Mouse (Mus musculus): Measurements from ENCODE around the gene Nrxn1. TPM values are rescaled to one million over a fixed set of nuclear protein-coding genes. Genes with fewer than 3 reads are reported as not detected.

Nrxn1 gene
- polyA plus RNA-seq, 1 experiment, result 0.31 TPM

DNA sequence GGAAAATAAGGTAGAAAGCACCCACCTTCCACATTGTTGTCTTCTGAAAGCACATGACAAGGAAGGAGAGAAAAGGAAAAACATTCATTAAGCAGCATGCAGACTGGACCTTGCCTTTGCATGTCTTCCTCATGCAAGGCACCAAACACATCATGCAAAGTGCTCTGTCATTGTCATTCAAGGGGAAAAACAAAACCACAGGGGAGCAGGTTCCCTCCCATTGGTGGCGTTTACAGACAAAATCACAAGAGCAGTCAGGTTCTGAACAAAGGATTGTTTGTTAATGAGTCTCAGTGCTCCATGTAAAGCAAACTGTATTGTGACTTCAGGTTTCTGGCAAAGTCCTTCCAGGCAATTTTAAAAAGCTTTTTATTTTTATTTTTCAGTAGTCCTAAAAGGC is 97.4 kb downstream of the Nrxn1 start:
- no peaks in the 10 kb centered on the region for H3K36me3 ChIP-seq (ENCODE audit: control insufficient read depth, insufficient read depth, low read length)
- TF ChIP-seq CTCF (IDR thresholded peaks at IDR 0.05; ENCODE audit: borderline replicate concordance, control insufficient read depth, extremely low read depth, insufficient read depth, low read length, poor library complexity), result no peak
- TF ChIP-seq POLR2A (IDR thresholded peaks at IDR 0.05; ENCODE audit: control insufficient read depth, extremely low read depth, insufficient read depth, low read length, poor library complexity), result no peak
- H3K27me3 ChIP-seq (ENCODE audit: control insufficient read depth, insufficient read depth, low read length), result no peaks in the 10 kb centered on the region
- 7% methylated on average over 1 of the region's 1 CpGs for WGBS
- DNase-seq, result no peak
- no peak overlapping the region for H3K4me3 ChIP-seq (ENCODE audit: control insufficient read depth, insufficient read depth, low read length)
- H3K27ac ChIP-seq (ENCODE audit: control insufficient read depth, insufficient read depth, low read length), result no peak overlapping the region
- H3K4me1 ChIP-seq (replicated peaks; ENCODE audit: control insufficient read depth, insufficient read depth, low read length), result no peaks in the 10 kb centered on the region

DNA sequence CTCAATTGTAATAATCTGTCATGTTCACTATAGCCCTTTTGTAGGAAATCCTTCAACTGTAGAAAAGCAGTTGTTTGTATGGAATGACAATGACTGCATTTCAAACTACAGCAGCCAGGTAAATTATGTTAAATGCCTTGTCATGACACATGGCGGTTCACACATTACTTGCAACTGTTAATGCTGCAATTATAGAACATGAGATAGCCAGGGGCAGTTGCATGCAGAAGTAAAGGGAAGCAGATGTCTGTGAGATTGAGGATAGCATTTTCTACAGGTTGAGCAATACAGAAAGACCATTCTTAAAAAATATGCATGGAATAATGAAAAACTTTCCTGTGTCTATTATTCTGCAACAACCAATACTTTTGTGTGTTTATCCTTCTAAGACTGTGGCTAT is 98.6 kb downstream of the Nrxn1 start:
- Histone ChIP-seq H3K36me3 (ENCODE audit: control insufficient read depth, insufficient read depth, low read length) (no peaks in the 10 kb centered on the region), H3K27me3 (ENCODE audit: control insufficient read depth, insufficient read depth, low read length) (no peaks in the 10 kb centered on the region), H3K4me1 (replicated peaks; ENCODE audit: control insufficient read depth, insufficient read depth, low read length) (no peaks in the 10 kb centered on the region), H3K4me3 (ENCODE audit: control insufficient read depth, insufficient read depth, low read length) (no peak overlapping the region), H3K27ac (ENCODE audit: control insufficient read depth, insufficient read depth, low read length) (no peak overlapping the region)
- no peak for TF ChIP-seq CTCF (IDR thresholded peaks at IDR 0.05; ENCODE audit: borderline replicate concordance, control insufficient read depth, extremely low read depth, insufficient read depth, low read length, poor library complexity)
- TF ChIP-seq POLR2A (IDR thresholded peaks at IDR 0.05; ENCODE audit: control insufficient read depth, extremely low read depth, insufficient read depth, low read length, poor library complexity), result no peak
- DNase-seq, result no peak
- 90% methylated on average over 1 of the region's 1 CpGs for WGBS

DNA sequence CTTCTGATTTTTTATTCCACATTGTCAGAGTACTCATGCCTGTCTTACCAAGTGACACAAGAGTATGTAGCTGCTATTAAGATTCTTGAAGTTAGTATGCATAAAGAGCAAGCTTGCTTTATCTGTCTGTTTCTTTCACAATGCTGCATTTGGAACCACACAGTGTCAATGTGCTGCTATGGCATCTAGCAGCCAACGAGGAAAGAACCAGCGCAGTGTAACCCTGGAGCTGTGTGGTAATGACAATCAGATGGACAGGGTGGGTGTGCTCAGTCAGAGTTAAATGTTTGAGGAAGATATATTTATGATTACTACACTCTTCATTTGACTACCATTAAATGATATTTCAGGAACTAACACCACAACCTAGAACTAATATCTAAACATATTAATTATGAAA is 102.1 kb downstream of the Nrxn1 start:
- 89% methylated on average over 2 of the region's 2 CpGs for WGBS
- no peak overlapping the region for H3K4me3 ChIP-seq (ENCODE audit: control insufficient read depth, insufficient read depth, low read length)
- no peak for DNase-seq
- TF ChIP-seq CTCF (IDR thresholded peaks at IDR 0.05; ENCODE audit: borderline replicate concordance, control insufficient read depth, extremely low read depth, insufficient read depth, low read length, poor library complexity), result no peak
- TF ChIP-seq POLR2A (IDR thresholded peaks at IDR 0.05; ENCODE audit: control insufficient read depth, extremely low read depth, insufficient read depth, low read length, poor library complexity), result no peak
- no peaks in the 10 kb centered on the region for H3K27me3 ChIP-seq (ENCODE audit: control insufficient read depth, insufficient read depth, low read length)
- no peaks in the 10 kb centered on the region for H3K36me3 ChIP-seq (ENCODE audit: control insufficient read depth, insufficient read depth, low read length)
- no peak overlapping the region for H3K27ac ChIP-seq (ENCODE audit: control insufficient read depth, insufficient read depth, low read length)
- H3K4me1 ChIP-seq (replicated peaks; ENCODE audit: control insufficient read depth, insufficient read depth, low read length), result no peaks in the 10 kb centered on the region

DNA sequence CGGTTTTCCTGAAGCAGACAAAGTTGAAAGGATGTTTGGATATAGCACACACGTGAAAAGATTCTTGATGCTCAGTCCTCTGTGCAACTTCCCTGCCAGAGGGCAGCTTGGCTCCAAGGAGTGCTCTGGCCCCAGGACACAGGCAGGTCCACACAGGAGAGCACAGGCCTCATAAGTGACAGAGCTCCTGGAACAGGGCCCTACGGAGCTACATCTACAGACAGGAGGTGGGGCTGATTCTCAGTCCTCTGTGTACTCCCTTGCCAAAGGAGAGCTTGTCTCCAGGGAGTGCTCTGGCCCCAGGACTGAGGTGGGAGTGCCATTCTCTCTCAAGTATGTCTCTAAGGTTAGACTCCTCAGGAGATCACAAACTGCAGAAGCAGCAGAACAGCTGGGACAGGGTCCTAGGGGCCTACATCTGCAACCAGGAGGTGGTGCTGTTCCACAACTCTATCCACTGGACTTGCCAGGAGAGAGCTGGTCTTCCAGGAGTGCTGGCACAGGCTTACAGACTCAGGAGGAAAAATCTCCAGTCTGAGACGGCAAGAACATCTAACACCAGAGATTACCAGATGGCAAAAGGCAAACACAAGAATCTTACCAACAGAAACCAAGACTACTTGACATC is 129.9 kb downstream of the Nrxn1 start:
- Histone ChIP-seq H3K4me1 (replicated peaks; ENCODE audit: control insufficient read depth, insufficient read depth, low read length) (no peaks in the 10 kb centered on the region), H3K27me3 (ENCODE audit: control insufficient read depth, insufficient read depth, low read length) (no peaks in the 10 kb centered on the region), H3K27ac (ENCODE audit: control insufficient read depth, insufficient read depth, low read length) (no peak overlapping the region), H3K4me3 (ENCODE audit: control insufficient read depth, insufficient read depth, low read length) (no peak overlapping the region), H3K36me3 (ENCODE audit: control insufficient read depth, insufficient read depth, low read length) (no peaks in the 10 kb centered on the region)
- TF ChIP-seq POLR2A (IDR thresholded peaks at IDR 0.05; ENCODE audit: control insufficient read depth, extremely low read depth, insufficient read depth, low read length, poor library complexity) (no peak), CTCF (IDR thresholded peaks at IDR 0.05; ENCODE audit: borderline replicate concordance, control insufficient read depth, extremely low read depth, insufficient read depth, low read length, poor library complexity) (no peak)
- DNase-seq, result no peak
- WGBS, result 87% methylated on average over 4 of the region's 4 CpGs

DNA sequence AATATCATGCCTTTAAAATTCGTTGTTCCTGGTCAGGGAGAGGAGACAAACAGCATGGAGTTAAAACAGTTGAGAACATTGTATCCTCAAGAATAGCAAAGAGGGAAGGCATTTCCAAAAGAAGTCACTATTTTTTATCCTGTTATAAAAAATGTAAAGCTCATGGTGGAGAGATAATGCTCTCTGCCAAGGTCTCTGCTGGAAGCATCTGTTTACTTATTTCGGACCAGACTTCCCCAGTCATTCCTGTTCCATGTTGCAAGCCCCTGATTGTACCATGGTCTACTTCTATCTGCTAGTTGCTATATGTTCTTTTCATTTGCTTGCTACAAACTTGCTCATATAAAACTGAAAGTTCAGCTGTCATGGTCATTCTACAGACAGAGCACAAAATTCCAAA is 137.7 kb downstream of the Nrxn1 start:
- Histone ChIP-seq H3K36me3 (ENCODE audit: control insufficient read depth, insufficient read depth, low read length) (no peaks in the 10 kb centered on the region), H3K4me1 (replicated peaks; ENCODE audit: control insufficient read depth, insufficient read depth, low read length) (no peaks in the 10 kb centered on the region), H3K27ac (ENCODE audit: control insufficient read depth, insufficient read depth, low read length) (no peak overlapping the region), H3K27me3 (ENCODE audit: control insufficient read depth, insufficient read depth, low read length) (no peaks in the 10 kb centered on the region), H3K4me3 (ENCODE audit: control insufficient read depth, insufficient read depth, low read length) (no peak overlapping the region)
- TF ChIP-seq POLR2A (IDR thresholded peaks at IDR 0.05; ENCODE audit: control insufficient read depth, extremely low read depth, insufficient read depth, low read length, poor library complexity) (no peak), CTCF (IDR thresholded peaks at IDR 0.05; ENCODE audit: borderline replicate concordance, control insufficient read depth, extremely low read depth, insufficient read depth, low read length, poor library complexity) (no peak)
- WGBS, result 83% methylated on average over 2 of the region's 2 CpGs
- DNase-seq, result no peak

DNA sequence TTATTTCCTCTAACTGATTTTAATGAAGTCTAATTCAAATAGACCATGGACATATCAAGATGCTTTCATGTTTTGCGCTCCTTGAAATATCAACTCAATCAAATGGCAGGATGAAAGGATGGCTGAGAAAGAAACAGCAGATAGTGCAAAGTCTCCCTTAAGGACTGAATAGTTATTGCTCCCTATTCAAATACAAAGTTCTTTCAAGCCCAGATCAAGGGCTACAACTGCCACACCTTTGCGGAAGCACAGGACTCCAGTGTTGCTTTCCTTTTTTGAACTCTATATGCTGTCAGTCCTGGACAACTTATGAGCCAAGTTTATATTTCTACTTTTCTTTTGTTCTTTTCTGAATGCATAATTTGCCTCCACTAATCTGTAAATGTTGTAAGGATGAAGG is 157.9 kb downstream of the Nrxn1 start:
- no peak for DNase-seq
- 98% methylated on average over 2 of the region's 2 CpGs for WGBS
- H3K36me3 ChIP-seq (ENCODE audit: control insufficient read depth, insufficient read depth, low read length), result no peaks in the 10 kb centered on the region
- no peaks in the 10 kb centered on the region for H3K4me1 ChIP-seq (replicated peaks; ENCODE audit: control insufficient read depth, insufficient read depth, low read length)
- H3K4me3 ChIP-seq (ENCODE audit: control insufficient read depth, insufficient read depth, low read length), result no peak overlapping the region
- H3K27me3 ChIP-seq (ENCODE audit: control insufficient read depth, insufficient read depth, low read length), result no peaks in the 10 kb centered on the region
- H3K27ac ChIP-seq (ENCODE audit: control insufficient read depth, insufficient read depth, low read length), result no peak overlapping the region
- TF ChIP-seq CTCF (IDR thresholded peaks at IDR 0.05; ENCODE audit: borderline replicate concordance, control insufficient read depth, extremely low read depth, insufficient read depth, low read length, poor library complexity), result no peak

DNA sequence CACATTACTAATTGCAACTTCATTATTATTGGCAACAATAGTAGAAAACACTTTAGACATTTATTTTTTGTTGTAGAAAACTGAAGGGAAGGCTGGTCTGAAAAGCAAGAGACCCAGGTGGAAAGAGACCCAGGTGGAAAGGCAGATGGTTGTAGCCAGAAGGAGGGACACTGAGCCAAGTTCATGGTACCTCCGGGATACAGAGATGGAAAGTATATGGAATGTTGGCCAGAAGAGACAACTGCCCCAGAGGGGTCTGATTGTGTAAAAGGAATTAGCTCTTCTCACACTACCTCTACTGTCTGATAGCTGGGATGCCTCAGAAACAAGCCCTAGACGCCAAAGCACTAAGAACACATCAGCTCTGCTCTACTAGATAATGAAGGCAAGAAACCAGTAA is 179.6 kb downstream of the Nrxn1 start:
- WGBS, result 95% methylated on average over 2 of the region's 2 CpGs
- TF ChIP-seq POLR2A (IDR thresholded peaks at IDR 0.05; ENCODE audit: control insufficient read depth, extremely low read depth, insufficient read depth, low read length, poor library complexity), result no peak
- TF ChIP-seq CTCF (IDR thresholded peaks at IDR 0.05; ENCODE audit: borderline replicate concordance, control insufficient read depth, extremely low read depth, insufficient read depth, low read length, poor library complexity), result no peak
- Histone ChIP-seq H3K36me3 (ENCODE audit: control insufficient read depth, insufficient read depth, low read length) (no peaks in the 10 kb centered on the region), H3K27ac (ENCODE audit: control insufficient read depth, insufficient read depth, low read length) (no peak overlapping the region), H3K27me3 (ENCODE audit: control insufficient read depth, insufficient read depth, low read length) (no peaks in the 10 kb centered on the region), H3K4me1 (replicated peaks; ENCODE audit: control insufficient read depth, insufficient read depth, low read length) (no peaks in the 10 kb centered on the region), H3K4me3 (ENCODE audit: control insufficient read depth, insufficient read depth, low read length) (no peak overlapping the region)
- DNase-seq, result no peak

Data from thymus, adult 2 months (tissue).